8 mouse cellular contexts compared by ENCODE assay signal in the genomic region with DNA sequence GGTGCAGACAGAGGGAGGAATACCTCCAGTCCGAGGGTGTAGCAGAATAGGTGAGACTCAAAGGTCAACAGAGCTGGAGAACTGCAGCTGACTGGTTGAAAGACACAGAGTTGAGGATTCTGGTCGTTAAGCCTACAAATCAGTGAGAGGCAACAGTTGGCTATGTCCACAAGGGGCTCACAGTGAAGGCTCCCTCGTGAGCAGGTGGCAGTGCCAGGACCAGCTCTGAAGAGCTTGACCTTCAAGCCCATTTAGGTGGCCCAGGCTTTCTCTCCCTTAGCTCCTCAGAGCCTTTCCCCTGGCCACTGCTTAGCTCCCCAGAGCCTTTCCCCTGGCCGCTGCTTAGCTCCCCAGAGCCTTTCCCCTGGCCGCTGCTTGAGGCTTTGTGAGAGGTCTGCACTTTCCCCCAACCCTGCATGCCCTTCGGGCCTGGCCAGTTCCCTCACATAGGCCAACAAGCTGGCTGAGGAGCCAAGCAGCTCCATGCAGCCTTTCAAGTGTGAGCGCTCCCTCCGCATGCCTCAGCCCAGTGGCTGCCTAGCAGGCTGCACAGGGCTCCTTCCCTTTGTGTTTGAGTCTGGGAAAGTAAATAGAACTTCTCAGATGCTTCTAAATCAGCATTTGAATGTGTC.
DNase-seq lines count a peak whose midpoint lies in the region.

No protein-coding gene starts in this region.

- peak; percentile 70 for DNase-seq in embryo, embryonic 10 days (ENCODE audit: low spot score)
- DNase-seq in embryo, embryonic 9.5 days (ENCODE audit: extremely low spot score), result no peak
- peak; percentile 65 to 66 for DNase-seq in right cerebral cortex, postnatal 10 days (ENCODE audit: low spot score in 2 of 2)
- no peak for DNase-seq in right cerebral cortex, adult 2 months (ENCODE audit: low spot score in 2 of 2)
- DNase-seq in layer of hippocampus, postnatal 10 days (ENCODE audit: low spot score in 2 of 2), result peak; percentile 33 to 41
- no peak for DNase-seq in natural killer cell, adult 2 months (ENCODE audit: low spot score in 2 of 2)
- no peak for DNase-seq in urinary bladder, adult 2 months (ENCODE audit: low spot score)
- DNase-seq in cerebellum, adult 18-20 months, result no peak

Comparison
In these comparisons a context has a peak if more than half of its experiments do, and no peak if none do; other contexts are left out.
1. DNase-seq: peak in embryo, embryonic 10 days (single experiment), right cerebral cortex, postnatal 10 days (2 of 2) and layer of hippocampus, postnatal 10 days (2 of 2); none in embryo, embryonic 9.5 days (single experiment), right cerebral cortex, adult 2 months (0 of 2), natural killer cell, adult 2 months (0 of 2), urinary bladder, adult 2 months (single experiment) and cerebellum, adult 18-20 months (0 of 2).